Mouse (Mus musculus) regulatory T cell (primary cell): ENCODE results near the gene Gm11937.
"Not testable (repeated sequence)": the region's sequence is repeated elsewhere in the genome, so short reads cannot be mapped to it uniquely, and the experiment has no call there.

Source experiments
- in situ Hi-C: fragments of 300-600 bp; cut with MboI, MseI; formaldehyde crosslinking; loops from one replicate; pipeline ENCODE4 v1.15.1; 2025; ENCODE audit warnings: high pct_unique_total_duplicates

Gene Gm11937

GRCm38 (mm10) chr11:99610089-99610488, at the start of gene Gm11937:
Gene Gm11937, minus strand, starts transcription at chr11:99610189.
- in situ Hi-C loops, result not testable (repeated sequence)

GRCm38 (mm10) chr11:99659256-99659655, 49.3 kb upstream of the Gm11937 start:
- in situ Hi-C loops, result no loop called here

- in situ Hi-C loops, result not testable (repeated sequence)
Measured at GRCm38 (mm10) chr11:99658467-99659010, 48.5 kb upstream of the Gm11937 start, which contains the start of gene Gm11563. Gene Gm11563, minus strand, starts transcription at chr11:99658960.

- in situ Hi-C loops, result no loop called here
Measured at GRCm38 (mm10) chr11:99657051-99657450, 47.1 kb upstream of the Gm11937 start.

GRCm38 (mm10) chr11:99650136-99650535, 40.1 kb upstream of the Gm11937 start, which contains the start of gene Gm11555:
Gene Gm11555, minus strand, starts transcription at chr11:99650236.
- in situ Hi-C loops, result no loop called here

- in situ Hi-C loops, result no loop called here
Measured at GRCm38 (mm10) chr11:99646444-99646843, 36.5 kb upstream of the Gm11937 start.

GRCm38 (mm10) chr11:99644351-99644750, 34.4 kb upstream of the Gm11937 start:
- in situ Hi-C loops, result no loop called here

GRCm38 (mm10) chr11:99643635-99644139, 33.7 kb upstream of the Gm11937 start, which contains the start of gene Krtap4-7:
Gene Krtap4-7, minus strand, starts transcription at chr11:99644089.
- in situ Hi-C loops, result not testable (repeated sequence)

GRCm38 (mm10) chr11:99640926-99641325, 30.9 kb upstream of the Gm11937 start:
- in situ Hi-C loops, result no loop called here

- in situ Hi-C loops, result no loop called here
Measured at GRCm38 (mm10) chr11:99637086-99637485, 27.1 kb upstream of the Gm11937 start.

GRCm38 (mm10) chr11:99634653-99635134, 24.7 kb upstream of the Gm11937 start, which contains the start of gene Krtap4-2:
Gene Krtap4-2, minus strand, starts transcription at chr11:99635084.
- in situ Hi-C loops, result no loop called here

- in situ Hi-C loops, result no loop called here
Measured at GRCm38 (mm10) chr11:99633293-99633692, 23.3 kb upstream of the Gm11937 start.

GRCm38 (mm10) chr11:99630890-99631289, 20.9 kb upstream of the Gm11937 start:
- in situ Hi-C loops, result no loop called here

- in situ Hi-C loops, result no loop called here
Measured at GRCm38 (mm10) chr11:99628138-99628537, 18.1 kb upstream of the Gm11937 start, which contains the start of gene Krtap4-1. Gene Krtap4-1, minus strand, starts transcription at chr11:99628238.

GRCm38 (mm10) chr11:99620335-99620734, 10.3 kb upstream of the Gm11937 start, which contains the start of gene Gm11562:
Gene Gm11562, minus strand, starts transcription at chr11:99620435.
- in situ Hi-C loops, result no loop called here

- in situ Hi-C loops, result no loop called here
Measured at GRCm38 (mm10) chr11:99614796-99615363, 4.9 kb upstream of the Gm11937 start, which contains the start of gene Krtap2-4. Gene Krtap2-4, minus strand, starts transcription at chr11:99614846.

- in situ Hi-C loops, result no loop called here
Measured at GRCm38 (mm10) chr11:99609126-99609525, 863 bp downstream of the Gm11937 start.

GRCm38 (mm10) chr11:99603208-99603607, 6.8 kb downstream of the Gm11937 start, which contains the start of gene Gm11938:
Gene Gm11938, minus strand, starts transcription at chr11:99603308.
- in situ Hi-C loops, result not testable (repeated sequence)

GRCm38 (mm10) chr11:99597742-99598141, 12.2 kb downstream of the Gm11937 start, which contains the start of gene Krtap9-3:
Gene Krtap9-3, minus strand, starts transcription at chr11:99598105.
- in situ Hi-C loops, result not testable (repeated sequence)

- in situ Hi-C loops, result no loop called here
Measured at GRCm38 (mm10) chr11:99590981-99591380, 19.0 kb downstream of the Gm11937 start, which contains the start of gene Krtap1-3. Gene Krtap1-3, minus strand, starts transcription at chr11:99591339.

GRCm38 (mm10) chr11:99585096-99585495, 24.9 kb downstream of the Gm11937 start:
- in situ Hi-C loops, result no loop called here

GRCm38 (mm10) chr11:99583245-99583704, 26.7 kb downstream of the Gm11937 start, which contains the start of gene Krtap1-4:
Gene Krtap1-4, minus strand, starts transcription at chr11:99583654.
- in situ Hi-C loops, result no loop called here
